Mouse (Mus musculus) liver, embryonic 12.5 days (tissue): ENCODE results near the gene Cd4. TPM values are rescaled to one million over a fixed set of nuclear protein-coding genes. Genes with fewer than 3 reads are reported as not detected.
A peak's percentile ranks its signal among the peaks of the same experiment; 100 is the strongest.

Experiments
- ATAC-seq: fragments of 200-750 bp; cut with Nextera tagmentation; 2 replicates; pipeline ENCODE4 v1.8.0; 2017; ENCODE audit warnings: moderate number of reproducible peaks, mild to moderate bottlenecking, moderate library complexity
- H3K27ac ChIP-seq: fragments of 300-500 bp; sonication (generic); 2 replicates; pipeline ENCODE4 v1.5.1; 2016; ENCODE audit warnings: mild to moderate bottlenecking
- H3K27me3 ChIP-seq: fragments of 300-500 bp; sonication (generic); replicated peaks from 2 replicates; pipeline ENCODE4 v1.6.1; 2016; ENCODE audit warnings: mild to moderate bottlenecking, moderate library complexity
- H3K36me3 ChIP-seq: fragments of 300-500 bp; sonication (generic); 2 replicates; pipeline ENCODE4 v1.6.1; 2016; ENCODE audit warnings: mild to moderate bottlenecking, moderate library complexity
- H3K4me1 ChIP-seq: fragments of 300-500 bp; sonication (generic); 2 replicates; pipeline ENCODE4 v1.6.1; 2016
- H3K4me2 ChIP-seq: fragments of 300-500 bp; sonication (generic); 2 replicates; pipeline ENCODE4 v1.6.1; 2016; ENCODE audit warnings: mild to moderate bottlenecking, moderate library complexity
- H3K4me3 ChIP-seq: fragments of 300-500 bp; sonication (generic); 2 replicates; pipeline ENCODE4 v1.5.1; 2016; ENCODE audit warnings: mild to moderate bottlenecking, moderate library complexity
- H3K9ac ChIP-seq: fragments of 300-500 bp; sonication (generic); 2 replicates; pipeline ENCODE4 v1.6.1; 2016; ENCODE audit warnings: mild to moderate bottlenecking, moderate library complexity
- H3K9me3 ChIP-seq: fragments of 300-500 bp; sonication (generic); replicated peaks from 2 replicates; pipeline ENCODE4 v1.6.1; 2016; ENCODE audit warnings: mild to moderate bottlenecking, moderate library complexity
- WGBS: fragments of 180-500 bp; shearing (Covaris S2); methylation state at CpG from one replicate; pipeline ENCODE4 v1.1.7; 2016; ENCODE audit not compliant: insufficient replicate concordance; 5-methylcytosine and 5-hydroxymethylcytosine counted together
- polyA plus RNA-seq: library from polyadenylated mRNA; unstranded; fragments of >200 nt; fragmentation: Nextera tagmentation; extraction: Ambion mirVana; gene quantifications from 2 replicates; pipeline ENCODE4 v1.2.1, GENCODE M21; 2016

Gene Cd4
- polyA plus RNA-seq, 1 experiment from 2014 or later: 0.07 TPM

- H3K27ac ChIP-seq: no peak overlapping the region
- no peaks in the 10 kb centered on the region for H3K36me3 ChIP-seq
- H3K9me3 ChIP-seq: no peaks in the 10 kb centered on the region
- no peaks in the 10 kb centered on the region for H3K4me1 ChIP-seq
- no peak overlapping the region for H3K9ac ChIP-seq
- no peak overlapping the region for H3K4me3 ChIP-seq
- no peak overlapping the region for H3K4me2 ChIP-seq
- H3K27me3 ChIP-seq: 0 out of 2 replicates have a peak, but pooled peaks cover 15% of the 10 kb centered on the region
- no peak for ATAC-seq
- 20% methylated on average over 2 of the region's 3 CpGs for WGBS
These were observed 13.7 kb downstream of the Cd4 start for GRCm38 (mm10) chr6:124874348-124874747.

GRCm38 (mm10) chr6:124866560-124866959 lies 21.5 kb downstream of the Cd4 start:
- ATAC-seq: no peak
- H3K4me3 ChIP-seq: no peak overlapping the region
- no peak overlapping the region for H3K27ac ChIP-seq
- no peaks in the 10 kb centered on the region for H3K9me3 ChIP-seq
- peaks cover 57% of the 10 kb centered on the region for H3K27me3 ChIP-seq
- H3K9ac ChIP-seq: no peak overlapping the region
- no peaks in the 10 kb centered on the region for H3K36me3 ChIP-seq
- 50% methylated on average over 5 of the region's 7 CpGs for WGBS
- H3K4me2 ChIP-seq: no peak overlapping the region
- peaks cover 17% of the 10 kb centered on the region for H3K4me1 ChIP-seq

GRCm38 (mm10) chr6:124865766-124866362 lies 22.2 kb downstream of the Cd4 start:
- Histone ChIP-seq H3K9ac (no peak overlapping the region), H3K4me3 (no peak overlapping the region), H3K4me1 (peaks cover 17% of the 10 kb centered on the region), H3K27ac (no peak overlapping the region), H3K9me3 (no peaks in the 10 kb centered on the region), H3K27me3 (peaks cover 64% of the 10 kb centered on the region), H3K4me2 (no peak overlapping the region), H3K36me3 (no peaks in the 10 kb centered on the region)
- 64% methylated on average over 18 of the region's 18 CpGs for WGBS
- ATAC-seq: no peak

- Histone ChIP-seq H3K4me1 (peaks cover 17% of the 10 kb centered on the region), H3K9me3 (no peaks in the 10 kb centered on the region), H3K27me3 (peaks cover 85% of the 10 kb centered on the region), H3K4me2 (peak within 1 kb of the TSS; percentile 72), H3K4me3 (peak within 1 kb of the TSS; percentile 48), H3K36me3 (no peaks in the 10 kb centered on the region), H3K9ac (no peak within 1 kb of the TSS; the same call in 1 of the 2 replicates), H3K27ac (no peak within 1 kb of the TSS)
- WGBS: under 1% methylated on average over 42 of the region's 43 CpGs
- ATAC-seq: peak; percentile 28; the same call in 1 of the 2 replicates
These were observed 24.2 kb downstream of the Cd4 start, which contains the start of gene Gpr162 for GRCm38 (mm10) chr6:124863658-124864298. Gpr162 (minus strand) TSS chr6:124863983.

GRCm38 (mm10) chr6:124863125-124863657 lies 24.8 kb downstream of the Cd4 start:
- no peaks in the 10 kb centered on the region for H3K36me3 ChIP-seq
- ATAC-seq: peak; percentile 12; the same call in 1 of the 2 replicates
- peak overlapping the region; percentile 72 for H3K4me2 ChIP-seq
- peaks cover 17% of the 10 kb centered on the region for H3K4me1 ChIP-seq
- WGBS: 4% methylated on average over 10 of the region's 16 CpGs
- no peak overlapping the region for H3K27ac ChIP-seq
- peaks cover 91% of the 10 kb centered on the region for H3K27me3 ChIP-seq
- H3K4me3 ChIP-seq: peak overlapping the region; percentile 48
- no peak overlapping the region; the same call in 1 of the 2 replicates for H3K9ac ChIP-seq
- no peaks in the 10 kb centered on the region for H3K9me3 ChIP-seq

GRCm38 (mm10) chr6:124862406-124863124 lies 25.5 kb downstream of the Cd4 start:
- no peak overlapping the region for H3K9ac ChIP-seq
- WGBS: 17% methylated on average over 8 of the region's 8 CpGs
- H3K4me3 ChIP-seq: no peak overlapping the region
- H3K36me3 ChIP-seq: no peaks in the 10 kb centered on the region
- ATAC-seq: no peak
- H3K9me3 ChIP-seq: no peaks in the 10 kb centered on the region
- no peak overlapping the region for H3K27ac ChIP-seq
- peak overlapping the region; percentile 72; the same call in 1 of the 2 replicates for H3K4me2 ChIP-seq
- peaks cover 17% of the 10 kb centered on the region for H3K4me1 ChIP-seq
- H3K27me3 ChIP-seq: peaks cover 97% of the 10 kb centered on the region

GRCm38 (mm10) chr6:124861802-124862201 lies 26.2 kb downstream of the Cd4 start:
- Histone ChIP-seq H3K27ac (no peak overlapping the region), H3K4me2 (no peak overlapping the region), H3K27me3 (peaks cover 100% of the 10 kb centered on the region), H3K4me1 (peaks cover 24% of the 10 kb centered on the region), H3K9me3 (no peaks in the 10 kb centered on the region), H3K36me3 (no peaks in the 10 kb centered on the region), H3K9ac (no peak overlapping the region), H3K4me3 (no peak overlapping the region)
- no peak for ATAC-seq
- 31% methylated on average over 3 of the region's 3 CpGs for WGBS

- Histone ChIP-seq H3K9ac (no peak overlapping the region), H3K4me3 (no peak overlapping the region), H3K9me3 (no peaks in the 10 kb centered on the region), H3K27me3 (peaks cover 100% of the 10 kb centered on the region), H3K36me3 (no peaks in the 10 kb centered on the region), H3K4me2 (no peak overlapping the region), H3K4me1 (peaks cover 29% of the 10 kb centered on the region), H3K27ac (no peak overlapping the region)
- no peak for ATAC-seq
- 67% methylated on average over 19 of the region's 19 CpGs for WGBS
These were observed 26.8 kb downstream of the Cd4 start for GRCm38 (mm10) chr6:124861266-124861665.

- no peak overlapping the region for H3K27ac ChIP-seq
- H3K4me2 ChIP-seq: no peak overlapping the region
- peaks cover 100% of the 10 kb centered on the region for H3K27me3 ChIP-seq
- H3K9me3 ChIP-seq: no peaks in the 10 kb centered on the region
- H3K9ac ChIP-seq: no peak overlapping the region
- ATAC-seq: no peak
- WGBS: 76% methylated on average over 9 of the region's 9 CpGs
- H3K4me3 ChIP-seq: no peak overlapping the region
- H3K4me1 ChIP-seq: peaks cover 30% of the 10 kb centered on the region
- no peaks in the 10 kb centered on the region for H3K36me3 ChIP-seq
These were observed 27.5 kb downstream of the Cd4 start for GRCm38 (mm10) chr6:124860511-124860910.

GRCm38 (mm10) chr6:124859725-124860124 lies 28.3 kb downstream of the Cd4 start:
- Histone ChIP-seq H3K4me2 (no peak overlapping the region), H3K9me3 (no peaks in the 10 kb centered on the region), H3K4me1 (peaks cover 30% of the 10 kb centered on the region), H3K4me3 (no peak overlapping the region), H3K36me3 (no peaks in the 10 kb centered on the region), H3K27me3 (peaks cover 100% of the 10 kb centered on the region), H3K9ac (no peak overlapping the region), H3K27ac (no peak overlapping the region)
- WGBS: 4% methylated on average over 12 of the region's 12 CpGs
- ATAC-seq: peak; percentile 19; the same call in 1 of the 2 replicates

GRCm38 (mm10) chr6:124858561-124859318 lies 29.3 kb downstream of the Cd4 start:
- WGBS: 49% methylated on average over 27 of the region's 28 CpGs

More at GRCm38 (mm10) chr6:124858561-124859318, 29.3 kb downstream of the Cd4 start:
- Histone ChIP-seq H3K4me3 (no peak overlapping the region), H3K27ac (no peak overlapping the region), H3K36me3 (no peaks in the 10 kb centered on the region), H3K4me2 (no peak overlapping the region), H3K27me3 (peaks cover 97% of the 10 kb centered on the region), H3K9ac (no peak overlapping the region), H3K9me3 (no peaks in the 10 kb centered on the region), H3K4me1 (peaks cover 27% of the 10 kb centered on the region)
- ATAC-seq: no peak
